Mouse (Mus musculus) forebrain, embryonic 11.5 days (tissue): ENCODE data around the gene Mrgpra2b. TPM values are rescaled to one million over a fixed set of nuclear protein-coding genes. Genes with fewer than 3 reads are reported as not detected.
"Not testable (repeated sequence)": the region's sequence is repeated elsewhere in the genome, so short reads cannot be mapped to it uniquely, and the experiment has no call there.

ENCODE experiments used
- ATAC-seq: fragments of 200-750 bp; cut with Nextera tagmentation; replicated peaks from 2 replicates; pipeline ENCODE4 v1.8.0; 2017; ENCODE audit warnings: moderate TSS enrichment; ENCODE audit not compliant: low FRiP score
- DNase-seq: peaks from one replicate; pipeline ENCODE4 v3.0.0-alpha.2; 2017; ENCODE audit warnings: low spot score
- H3K27ac ChIP-seq: fragments of 300-500 bp; sonication (generic); 2 replicates; pipeline ENCODE4 v1.5.1; 2014; ENCODE audit warnings: low read depth, low read length
- H3K27me3 ChIP-seq: fragments of 300-500 bp; sonication (generic); 2 replicates; pipeline ENCODE4 v1.6.1; 2014; ENCODE audit warnings: mild to moderate bottlenecking, low read length, mixed read lengths; ENCODE audit not compliant: control insufficient read depth, insufficient read depth
- H3K36me3 ChIP-seq: fragments of 300-500 bp; sonication (generic); 2 replicates; pipeline ENCODE4 v1.6.1; 2014; ENCODE audit warnings: mild to moderate bottlenecking, low read length, moderate library complexity, mixed read lengths; ENCODE audit not compliant: control insufficient read depth, insufficient read depth
- H3K4me1 ChIP-seq: fragments of 300-500 bp; sonication (generic); replicated peaks from 2 replicates; pipeline ENCODE4 v1.6.1; 2014; ENCODE audit warnings: low read length, mixed read lengths; ENCODE audit not compliant: control insufficient read depth, insufficient read depth
- H3K4me2 ChIP-seq: fragments of 300-500 bp; sonication (generic); 2 replicates; pipeline ENCODE4 v1.6.1; 2014; ENCODE audit warnings: low read depth, mild to moderate bottlenecking, low read length, moderate library complexity, mixed read lengths; ENCODE audit not compliant: severe bottlenecking
- H3K4me3 ChIP-seq: fragments of 300-500 bp; sonication (generic); 2 replicates; pipeline ENCODE4 v1.5.1; 2014; ENCODE audit warnings: low read depth, low read length
- H3K9ac ChIP-seq: fragments of 300-500 bp; sonication (generic); 2 replicates; pipeline ENCODE4 v1.6.1; 2014; ENCODE audit warnings: low read length
- H3K9me3 ChIP-seq: fragments of 300-500 bp; sonication (generic); 2 replicates; pipeline ENCODE4 v1.6.1; 2016; ENCODE audit warnings: low read length, mixed read lengths; ENCODE audit not compliant: control insufficient read depth
- WGBS: fragments of 180-500 bp; shearing (Covaris S2); extraction: QIAGEN DNeasy Blood & Tissue Kit; methylation state at CpG from one replicate; pipeline ENCODE4 v1.1.7; 2014; 5-methylcytosine and 5-hydroxymethylcytosine counted together
- polyA plus RNA-seq: library from polyadenylated mRNA; unstranded; fragments of >200 nt; fragmentation: Nextera tagmentation; extraction: Ambion mirVana; gene quantifications from 2 replicates; pipeline ENCODE4 v1.2.1, GENCODE M21; 2014

The Mrgpra2b gene
- polyA plus RNA-seq, 1 experiment from 2014 or later, result not detected

DNA sequence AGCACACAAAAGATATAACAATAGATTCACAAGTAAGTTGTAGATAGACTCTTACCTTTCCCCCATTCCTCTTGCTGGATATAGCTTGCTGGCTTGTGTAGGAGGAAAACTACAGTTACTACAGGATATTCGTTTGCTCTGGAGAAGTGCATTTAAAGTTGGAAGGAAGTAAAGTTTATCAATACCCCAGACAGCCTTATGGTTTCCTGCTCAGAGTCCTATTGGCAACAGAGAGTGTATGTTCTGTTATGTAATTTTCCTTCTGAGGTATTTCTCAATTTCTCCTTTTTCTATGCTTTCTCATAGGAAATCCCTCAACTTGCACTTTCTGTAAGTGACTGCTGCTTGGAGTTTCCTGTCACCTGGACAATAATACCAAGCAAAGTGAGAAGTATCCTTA is 76.6 kb downstream of the Mrgpra2b start, which contains the start of gene Mrgpra2a:
Gene Mrgpra2a, minus strand, starts transcription at position 125 of the 400 bp plus-strand sequence.
- not testable (repeated sequence) for H3K9me3 ChIP-seq, DNase-seq, H3K27ac ChIP-seq, H3K4me1 ChIP-seq, H3K27me3 ChIP-seq, H3K4me2 ChIP-seq, H3K36me3 ChIP-seq, ATAC-seq, H3K4me3 ChIP-seq, H3K9ac ChIP-seq
- no CpG with 5 or more reads among the region's 1 CpGs for WGBS

DNA sequence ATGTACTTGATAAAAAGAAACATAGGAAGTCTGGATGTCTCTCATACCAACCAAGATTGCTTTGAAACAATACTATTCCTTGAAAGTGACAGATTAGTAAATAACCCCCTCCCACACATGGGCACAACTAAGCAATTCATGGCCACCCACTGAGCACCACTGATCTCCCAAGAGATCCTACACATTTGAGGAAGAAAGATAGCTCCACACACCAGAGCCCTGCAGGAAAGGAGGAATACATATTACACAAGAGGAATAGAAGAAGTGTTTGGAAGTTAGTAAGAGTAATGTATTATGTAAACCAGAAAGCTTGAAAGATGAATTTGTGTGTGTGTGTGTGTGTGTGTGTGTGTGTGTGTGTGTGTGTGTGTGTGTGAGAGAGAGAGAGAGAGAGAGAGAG is 82.9 kb downstream of the Mrgpra2b start:
- not testable (repeated sequence) for H3K4me2 ChIP-seq, H3K4me3 ChIP-seq, H3K27ac ChIP-seq, H3K27me3 ChIP-seq, H3K9ac ChIP-seq, ATAC-seq, H3K4me1 ChIP-seq, H3K9me3 ChIP-seq, DNase-seq, H3K36me3 ChIP-seq

- H3K36me3 ChIP-seq, result not testable (repeated sequence)
Measured at GRCm38 (mm10) chr7:47436463-47436862, 92.2 kb downstream of the Mrgpra2b start.

DNA sequence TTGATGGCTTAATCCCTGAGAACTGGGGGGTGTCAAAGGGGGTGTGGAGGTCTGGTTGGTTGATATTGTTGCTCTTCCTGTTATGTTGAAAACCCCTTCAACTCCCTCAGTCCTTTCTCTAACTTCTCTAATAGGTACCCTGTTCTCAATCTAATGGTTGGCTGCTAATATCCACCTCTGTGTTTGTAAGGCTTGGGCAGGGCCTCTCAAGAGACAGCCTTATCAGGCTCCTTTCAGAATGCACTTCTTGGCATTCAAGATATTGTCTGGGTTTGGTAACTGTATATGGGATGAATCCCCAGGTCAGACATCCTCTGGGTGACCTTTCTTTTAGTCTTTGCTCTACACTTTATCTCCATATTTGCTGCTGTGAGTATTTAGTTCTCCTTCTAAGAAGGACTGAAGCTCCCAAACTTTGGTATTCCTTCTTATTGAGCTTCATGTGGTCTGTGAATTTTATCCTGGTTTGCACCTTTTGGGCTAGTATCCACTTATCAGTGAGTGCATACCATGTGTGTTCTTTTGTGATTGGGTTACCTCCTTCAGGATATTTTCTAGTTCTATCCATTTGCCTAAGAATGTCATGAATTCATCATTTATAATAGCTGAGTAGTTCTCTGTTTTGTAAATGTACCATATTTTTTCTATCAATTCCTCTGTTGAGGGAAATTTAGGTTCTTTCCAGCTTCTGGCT is 100.7 kb downstream of the Mrgpra2b start:
- not testable (repeated sequence) for H3K27me3 ChIP-seq, DNase-seq, H3K4me2 ChIP-seq, ATAC-seq, H3K4me1 ChIP-seq, H3K4me3 ChIP-seq, H3K9me3 ChIP-seq, H3K36me3 ChIP-seq, H3K27ac ChIP-seq, H3K9ac ChIP-seq

More at GRCm38 (mm10) chr7:47436463-47436862, 92.2 kb downstream of the Mrgpra2b start:
- not testable (repeated sequence) for H3K4me2 ChIP-seq, H3K27ac ChIP-seq, H3K4me3 ChIP-seq, DNase-seq, H3K9me3 ChIP-seq, H3K4me1 ChIP-seq, H3K27me3 ChIP-seq, H3K9ac ChIP-seq, ATAC-seq
- WGBS, result 32% methylated on average over 1 of the region's 2 CpGs

Other genes starting within 250 kb of the Mrgpra2b start
- gene Mrgpra1, start 174.6 kb downstream of the Mrgpra2b start, polyA plus RNA-seq, result not detected in 2 replicates
- not detected in 2 replicates for gene Mrgpra2a, start 76.7 kb downstream of the Mrgpra2b start, polyA plus RNA-seq
- gene Mrgpra3, start 72.5 kb upstream of the Mrgpra2b start, polyA plus RNA-seq, result not detected in 2 replicates